Mouse (Mus musculus) embryonic facial prominence, embryonic 14.5 days (tissue): Measurements from ENCODE around the gene Grb10. TPM values are rescaled to one million over a fixed set of nuclear protein-coding genes. Genes with fewer than 3 reads are reported as not detected.

ENCODE experiments used
- ATAC-seq: fragments of 200-750 bp; cut with Nextera tagmentation; 2 replicates; pipeline ENCODE4 v1.8.0; 2017; ENCODE audit warnings: low read depth, moderate number of reproducible peaks, moderate TSS enrichment
- DNase-seq: peaks from one replicate; pipeline ENCODE4 v3.0.0-alpha.2; 2015; ENCODE audit warnings: low spot score
- H3K27ac ChIP-seq: fragments of 300-500 bp; sonication (generic); replicated peaks from 2 replicates; pipeline ENCODE4 v1.5.1; 2014; ENCODE audit warnings: low read depth, mild to moderate bottlenecking, low read length, moderate library complexity
- H3K27me3 ChIP-seq: fragments of 300-500 bp; sonication (generic); replicated peaks from 2 replicates; pipeline ENCODE4 v1.6.1; 2014; ENCODE audit warnings: low read length; ENCODE audit not compliant: control insufficient read depth, insufficient read depth
- H3K36me3 ChIP-seq: fragments of 300-500 bp; sonication (generic); 2 replicates; pipeline ENCODE4 v1.6.1; 2014; ENCODE audit warnings: low read length, mixed read lengths; ENCODE audit not compliant: control insufficient read depth, insufficient read depth
- H3K4me1 ChIP-seq: fragments of 300-500 bp; sonication (generic); 2 replicates; pipeline ENCODE4 v1.6.1; 2014; ENCODE audit warnings: antibody characterized with exemption, low read length; ENCODE audit not compliant: control insufficient read depth, insufficient read depth
- H3K4me2 ChIP-seq: fragments of 300-500 bp; sonication (generic); 2 replicates; pipeline ENCODE4 v1.6.1; 2014; ENCODE audit warnings: low read depth, mild to moderate bottlenecking, low read length, moderate library complexity, mixed read lengths
- H3K4me3 ChIP-seq: fragments of 300-500 bp; sonication (generic); 2 replicates; pipeline ENCODE4 v1.5.1; 2014; ENCODE audit warnings: low read depth, mild to moderate bottlenecking, low read length
- H3K9ac ChIP-seq: fragments of 300-500 bp; sonication (generic); 2 replicates; pipeline ENCODE4 v1.6.1; 2014; ENCODE audit warnings: low read depth, mild to moderate bottlenecking, low read length, moderate library complexity, mixed read lengths
- H3K9me3 ChIP-seq: fragments of 300-500 bp; sonication (generic); 2 replicates; pipeline ENCODE4 v1.6.1; 2016; ENCODE audit warnings: low read length; ENCODE audit not compliant: control insufficient read depth
- WGBS: fragments of 180-500 bp; shearing (Covaris S2); extraction: QIAGEN DNeasy Blood & Tissue Kit; methylation state at CpG from one replicate; pipeline ENCODE4 v1.1.7; 2014; 5-methylcytosine and 5-hydroxymethylcytosine counted together
- polyA plus RNA-seq: library from polyadenylated mRNA; unstranded; fragments of >200 nt; fragmentation: Nextera tagmentation; extraction: Ambion mirVana; gene quantifications from 2 replicates; pipeline ENCODE4 v1.2.1, GENCODE M21; 2014

Gene Grb10
- polyA plus RNA-seq, 1 experiment from 2014 or later = 250 TPM

DNA sequence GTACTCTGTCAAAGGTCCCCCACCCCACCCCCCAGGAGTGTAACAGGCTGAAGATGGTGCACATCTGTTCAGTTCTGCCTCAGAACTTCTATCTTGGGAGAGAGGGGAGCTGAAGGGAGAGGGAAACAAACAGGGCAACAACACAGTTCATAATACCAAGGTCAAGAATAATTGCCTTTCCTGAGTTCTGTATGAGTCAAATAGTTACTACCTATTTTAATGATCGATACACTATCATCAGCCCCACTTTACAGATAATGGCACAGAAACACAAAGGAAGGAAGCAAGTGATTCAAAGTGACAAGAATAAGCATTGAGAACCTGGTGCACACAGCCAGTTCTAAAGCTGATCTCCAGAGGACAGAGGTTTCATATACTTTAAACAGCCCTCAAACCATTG lies 99.9 kb downstream of the Grb10 start:
- 88% methylated on average over 1 of the region's 1 CpGs for WGBS
- ATAC-seq (no peak), DNase-seq (no peak)
- H3K4me2 ChIP-seq = no peak overlapping the region
- peaks cover 87% of the 10 kb centered on the region for H3K36me3 ChIP-seq
- H3K9me3 ChIP-seq = no peaks in the 10 kb centered on the region
- H3K4me1 ChIP-seq = peaks cover 12% of the 10 kb centered on the region; the same call in 1 of the 2 replicates
- no peak overlapping the region for H3K27ac ChIP-seq
- no peak overlapping the region for H3K4me3 ChIP-seq
- no peak overlapping the region for H3K9ac ChIP-seq
- H3K27me3 ChIP-seq = no peaks in the 10 kb centered on the region

- peak; percentile 84 for DNase-seq
- H3K27me3 ChIP-seq = no peaks in the 10 kb centered on the region
Measured at GRCm38 (mm10) chr11:11937340-11938030, 101.0 kb downstream of the Grb10 start.

GRCm38 (mm10) chr11:11934808-11935207 lies 103.7 kb downstream of the Grb10 start:
- no peak overlapping the region for H3K9ac ChIP-seq
- H3K27ac ChIP-seq = no peak overlapping the region
- H3K36me3 ChIP-seq = peaks cover 89% of the 10 kb centered on the region
- WGBS = 81% methylated on average over 8 of the region's 8 CpGs
- ATAC-seq (no peak), DNase-seq (no peak)
- no peaks in the 10 kb centered on the region for H3K27me3 ChIP-seq
- H3K4me2 ChIP-seq = no peak overlapping the region
- no peaks in the 10 kb centered on the region for H3K9me3 ChIP-seq
- H3K4me3 ChIP-seq = no peak overlapping the region
- 0 out of 2 replicates have a peak, but pooled peaks cover 4% of the 10 kb centered on the region for H3K4me1 ChIP-seq

More at GRCm38 (mm10) chr11:11937340-11938030, 101.0 kb downstream of the Grb10 start:
- Histone ChIP-seq H3K4me3 (no peak overlapping the region), H3K4me2 (no peak overlapping the region), H3K27ac (peak overlapping the region; percentile 33; the same call in 1 of the 2 replicates), H3K9ac (no peak overlapping the region), H3K4me1 (0 out of 2 replicates have a peak, but pooled peaks cover 4% of the 10 kb centered on the region), H3K36me3 (peaks cover 91% of the 10 kb centered on the region), H3K9me3 (no peaks in the 10 kb centered on the region)
- peak; percentile 81 for ATAC-seq
- 65% methylated on average over 10 of the region's 10 CpGs for WGBS

- ATAC-seq (0 out of 2 replicates have a peak, but pooled peaks have one; percentile 14), DNase-seq (no peak)
- Histone ChIP-seq H3K36me3 (peaks cover 75% of the 10 kb centered on the region), H3K4me1 (0 out of 2 replicates have a peak, but pooled peaks cover 4% of the 10 kb centered on the region), H3K4me2 (no peak overlapping the region), H3K9ac (no peak overlapping the region), H3K27me3 (no peaks in the 10 kb centered on the region), H3K4me3 (no peak overlapping the region), H3K27ac (no peak overlapping the region; the same call in 1 of the 2 replicates), H3K9me3 (no peaks in the 10 kb centered on the region)
- 72% methylated on average over 11 of the region's 11 CpGs for WGBS
Measured at GRCm38 (mm10) chr11:11932102-11932789, 106.2 kb downstream of the Grb10 start.

- H3K9ac ChIP-seq = no peak overlapping the region
- ATAC-seq (no peak), DNase-seq (no peak)
- H3K36me3 ChIP-seq = peaks cover 70% of the 10 kb centered on the region
- H3K4me2 ChIP-seq = no peak overlapping the region
- H3K4me1 ChIP-seq = 0 out of 2 replicates have a peak, but pooled peaks cover 4% of the 10 kb centered on the region
- H3K4me3 ChIP-seq = no peak overlapping the region
- WGBS = 69% methylated on average over 5 of the region's 5 CpGs
- no peak overlapping the region; the same call in 1 of the 2 replicates for H3K27ac ChIP-seq
- no peaks in the 10 kb centered on the region for H3K9me3 ChIP-seq
- H3K27me3 ChIP-seq = no peaks in the 10 kb centered on the region
Measured at GRCm38 (mm10) chr11:11931688-11932087, 106.8 kb downstream of the Grb10 start.

GRCm38 (mm10) chr11:11930527-11930926 lies 108.0 kb downstream of the Grb10 start:
- ATAC-seq (no peak), DNase-seq (no peak)
- H3K36me3 ChIP-seq = peaks cover 58% of the 10 kb centered on the region
- no peak overlapping the region for H3K4me3 ChIP-seq
- 0 out of 2 replicates have a peak, but pooled peaks cover 4% of the 10 kb centered on the region for H3K4me1 ChIP-seq
- 83% methylated on average over 11 of the region's 11 CpGs for WGBS
- no peaks in the 10 kb centered on the region for H3K9me3 ChIP-seq
- H3K27me3 ChIP-seq = no peaks in the 10 kb centered on the region
- no peak overlapping the region for H3K9ac ChIP-seq
- H3K4me2 ChIP-seq = no peak overlapping the region
- H3K27ac ChIP-seq = no peak overlapping the region

DNA sequence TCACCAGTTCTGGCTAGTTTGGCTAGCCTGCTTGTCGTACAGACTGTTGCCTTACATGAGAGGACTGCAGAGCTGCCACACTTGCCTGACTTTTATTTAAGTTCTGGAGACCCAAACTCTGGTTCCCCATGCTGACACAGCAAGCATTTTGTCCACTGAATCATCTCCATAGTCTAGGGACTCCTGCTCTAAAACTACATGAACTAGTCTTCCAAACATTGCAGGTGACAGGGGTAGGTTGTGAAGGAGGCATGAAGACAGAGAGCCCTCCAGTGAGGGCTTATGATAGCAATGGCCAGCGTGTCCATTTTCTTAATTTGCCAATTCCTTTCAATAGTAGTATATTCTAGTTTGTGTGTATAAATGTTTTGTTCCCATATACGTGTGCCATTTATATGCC lies 109.4 kb downstream of the Grb10 start:
- Histone ChIP-seq H3K9ac (no peak overlapping the region), H3K27ac (no peak overlapping the region), H3K4me1 (no peaks in the 10 kb centered on the region), H3K36me3 (peaks cover 44% of the 10 kb centered on the region), H3K4me3 (no peak overlapping the region), H3K27me3 (no peaks in the 10 kb centered on the region), H3K4me2 (no peak overlapping the region), H3K9me3 (no peaks in the 10 kb centered on the region)
- DNase-seq = no peak
- ATAC-seq = no peak
- WGBS = 86% methylated on average over 3 of the region's 3 CpGs

DNA sequence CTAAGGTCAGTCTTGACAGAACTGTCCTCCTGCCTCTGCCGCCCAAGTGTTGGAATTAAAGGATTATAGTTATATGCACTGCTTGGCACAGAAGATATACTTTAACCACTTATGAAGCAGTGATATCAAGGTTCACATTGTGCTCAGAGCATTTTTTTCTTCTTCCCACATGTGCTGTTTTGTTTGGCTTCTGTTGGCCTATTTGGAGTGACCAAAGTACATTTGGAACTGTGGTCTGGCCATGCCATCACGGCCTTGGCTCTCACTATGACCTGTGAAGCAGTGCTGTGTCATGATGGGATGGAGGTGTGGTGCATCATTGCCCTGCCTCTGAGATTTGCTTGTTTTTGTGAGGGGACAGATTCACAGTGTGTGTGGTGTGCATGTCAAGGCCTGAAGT lies 109.9 kb downstream of the Grb10 start:
- no peaks in the 10 kb centered on the region for H3K4me1 ChIP-seq
- no peak overlapping the region for H3K4me3 ChIP-seq
- no peak overlapping the region for H3K4me2 ChIP-seq
- H3K9me3 ChIP-seq = no peaks in the 10 kb centered on the region
- peaks cover 39% of the 10 kb centered on the region for H3K36me3 ChIP-seq
- ATAC-seq = no peak
- H3K27me3 ChIP-seq = no peaks in the 10 kb centered on the region
- WGBS = 78% methylated on average over 2 of the region's 2 CpGs
- H3K27ac ChIP-seq = no peak overlapping the region
- H3K9ac ChIP-seq = no peak overlapping the region
- DNase-seq = no peak
